Mouse (Mus musculus) kidney, postnatal 25 days (tissue): ENCODE data around the gene Nr5a1.

Experiments used
- DNase-seq, 2 experiments: peaks; one replicate each; pipeline ENCODE4 v3.0.0; 2021; ENCODE audit warnings: mixed read lengths in 2 of 2

Nr5a1 gene

GRCm38 (mm10) chr2:38714324-38714723, at the start of gene Nr5a1:
TSS of gene Nr5a1 (minus strand) at chr2:38714542.
- DNase-seq: no peak

DNA sequence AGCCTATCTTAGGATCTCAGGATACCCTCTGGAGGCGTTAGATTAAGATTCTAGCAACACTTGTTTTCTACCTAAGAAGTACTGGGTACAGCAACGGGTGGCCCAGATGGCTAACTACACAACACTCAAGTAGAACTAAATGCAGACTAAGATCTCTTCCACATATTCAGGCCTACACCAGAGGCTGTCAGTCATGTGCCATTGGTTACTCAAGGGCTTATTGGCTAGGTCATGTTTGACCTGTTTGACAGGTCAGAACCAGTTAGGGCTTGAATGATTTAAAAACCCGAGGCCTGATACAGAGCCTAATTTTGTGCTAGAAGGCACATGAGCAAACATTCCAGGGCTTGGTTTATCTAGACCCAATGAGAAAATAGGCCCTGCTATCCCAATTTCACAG, 25.5 kb upstream of the Nr5a1 start:
- no peak for DNase-seq

DNA sequence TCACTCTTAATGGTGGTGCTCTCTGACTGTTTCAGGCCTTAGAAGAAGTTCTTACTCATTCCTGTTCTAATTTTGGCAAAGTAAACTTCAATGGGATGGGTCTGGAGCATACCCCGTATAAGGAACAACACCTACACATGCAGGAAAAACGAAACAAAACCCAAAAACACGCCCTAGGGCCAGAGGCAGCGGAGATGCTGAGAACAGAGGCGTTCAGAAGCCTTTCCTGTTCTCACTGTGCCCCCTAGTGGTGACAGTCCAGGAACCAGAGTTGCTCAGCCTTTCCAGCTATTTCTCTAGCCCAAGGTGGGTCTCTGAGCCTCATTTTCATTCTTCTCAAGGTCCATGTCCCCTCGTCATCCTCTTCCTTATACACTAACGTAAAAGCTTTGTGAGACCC, 25.1 kb upstream of the Nr5a1 start:
- DNase-seq: peak; percentile 57 to 81

- DNase-seq: no peak
Observed at GRCm38 (mm10) chr2:38738601-38739301, 24.4 kb upstream of the Nr5a1 start.

DNA sequence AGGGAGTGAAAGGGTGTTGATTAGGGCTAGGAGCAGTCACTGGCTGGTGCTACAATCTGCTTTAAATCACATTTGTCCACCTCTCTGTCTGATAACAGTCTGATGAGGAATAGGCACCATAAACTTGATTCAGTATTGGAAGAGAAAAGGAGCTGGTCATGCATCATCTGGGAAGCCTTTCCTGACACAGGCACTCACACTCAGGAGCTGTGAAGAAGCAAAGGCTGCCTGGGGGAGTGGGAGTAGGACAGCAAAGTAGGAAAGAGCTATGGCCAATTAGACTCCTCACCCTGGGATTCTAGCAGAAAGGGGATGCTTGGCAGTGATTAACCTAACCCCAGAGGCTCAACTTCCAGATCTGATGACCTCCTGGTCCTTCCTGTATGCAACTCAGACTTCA, 21.4 kb upstream of the Nr5a1 start:
- DNase-seq: no peak

GRCm38 (mm10) chr2:38734721-38735120, 20.4 kb upstream of the Nr5a1 start:
- DNase-seq: no peak

DNA sequence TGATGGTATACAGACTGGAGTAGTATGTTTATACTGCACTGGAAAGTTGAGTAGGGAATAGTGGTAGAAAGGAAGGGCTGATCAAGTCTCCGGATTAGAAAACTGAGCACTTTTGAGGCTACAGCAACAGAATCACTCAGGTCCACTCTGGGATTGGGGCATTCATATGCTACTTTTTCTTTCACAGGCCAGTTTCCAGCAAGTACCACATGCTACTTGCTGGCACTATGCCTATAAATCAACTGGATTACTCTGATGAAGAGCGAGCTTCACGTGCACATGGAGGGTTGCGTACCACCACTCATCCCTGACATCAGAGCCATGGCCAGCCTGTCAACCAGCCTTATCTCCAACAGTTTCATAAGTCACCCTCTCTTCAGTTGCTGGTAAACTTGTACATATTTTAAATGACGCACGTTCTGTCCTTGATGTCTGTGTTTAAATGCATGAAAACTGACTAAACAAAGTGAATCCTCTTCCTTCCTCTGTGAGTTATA, 16.0 kb upstream of the Nr5a1 start:
- no peak for DNase-seq

DNA sequence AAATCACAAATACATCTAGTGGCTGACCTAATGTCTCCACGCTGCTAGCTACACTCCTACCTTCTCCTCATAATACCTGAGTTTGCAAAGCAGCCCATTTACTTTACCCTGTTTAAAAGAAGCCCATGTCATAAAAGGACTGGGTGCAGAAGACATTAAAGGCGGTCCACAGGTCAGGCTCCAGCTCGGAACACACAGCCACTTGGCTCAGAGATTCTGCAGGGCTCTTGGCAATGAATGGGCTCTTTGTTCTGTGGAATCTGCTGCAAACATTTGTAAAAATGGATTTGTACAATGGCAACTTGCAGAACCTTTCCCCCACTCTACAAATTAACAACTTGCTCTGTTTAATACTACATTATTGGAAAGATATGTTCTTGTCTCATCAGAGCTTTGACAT, 11.1 kb upstream of the Nr5a1 start:
- no peak for DNase-seq

- DNase-seq: no peak
Observed at GRCm38 (mm10) chr2:38723378-38723777, 9.0 kb upstream of the Nr5a1 start.

DNA sequence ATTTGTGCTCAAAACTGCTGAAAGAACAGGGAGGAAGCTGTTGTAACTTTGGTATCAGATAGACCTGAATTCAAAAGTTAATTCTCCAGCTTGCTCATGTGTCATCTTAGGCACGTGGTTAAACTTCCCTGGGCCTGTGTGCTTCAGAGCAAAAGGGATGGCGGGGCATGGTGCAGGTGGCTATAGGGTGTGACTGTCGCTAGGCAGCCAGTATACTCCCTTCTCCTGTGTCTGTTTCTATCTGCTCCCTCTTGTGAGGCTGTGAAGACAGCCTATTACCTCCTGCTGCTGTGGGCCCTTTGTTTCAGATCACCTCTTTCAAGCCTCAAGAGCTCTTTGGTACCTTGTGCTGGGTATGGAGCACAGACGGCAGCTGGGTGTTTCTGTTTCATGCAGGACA, 7.7 kb upstream of the Nr5a1 start:
- DNase-seq: no peak

- DNase-seq: no peak
Observed at GRCm38 (mm10) chr2:38720661-38721060, 6.3 kb upstream of the Nr5a1 start.

DNA sequence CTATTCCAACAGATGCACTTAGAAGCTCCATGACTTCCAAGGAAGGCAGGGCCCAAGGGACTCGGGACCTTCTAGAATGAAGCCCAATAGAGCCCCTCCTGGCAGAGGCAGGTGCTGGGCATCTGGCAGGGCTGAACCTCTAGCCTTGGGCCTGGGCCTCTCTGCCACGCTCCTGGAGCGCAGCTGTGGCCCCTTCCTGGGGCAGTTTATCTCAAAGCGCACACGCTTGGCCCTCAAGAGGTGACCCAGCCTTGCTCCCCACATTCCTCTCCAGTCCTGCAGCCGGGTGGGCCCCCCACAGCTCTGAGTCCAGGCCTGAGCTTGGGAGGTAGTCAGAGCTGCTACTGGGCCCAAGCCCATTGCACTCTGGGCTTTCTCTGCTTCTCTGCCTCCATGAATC, 5.0 kb upstream of the Nr5a1 start:
- no peak for DNase-seq

DNA sequence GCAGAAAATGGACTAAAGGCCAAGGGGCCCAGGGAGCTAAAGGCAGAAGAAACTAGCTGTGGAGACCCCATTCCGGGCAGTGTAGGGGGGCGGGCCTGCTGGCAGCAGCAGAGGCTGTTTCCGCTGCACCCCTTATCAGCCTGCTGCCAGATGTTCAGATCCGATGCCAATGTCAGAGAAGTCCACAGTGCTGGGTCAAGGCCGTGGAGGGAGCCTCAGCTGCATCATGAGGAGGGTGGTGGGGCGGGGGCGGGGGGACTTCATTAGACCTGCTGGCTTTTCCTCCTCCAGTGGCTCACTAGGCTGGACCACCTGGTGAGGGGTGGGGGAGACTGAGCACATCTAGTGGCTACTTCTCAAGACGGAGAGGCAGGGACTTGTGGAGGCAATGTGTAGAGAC, 4.3 kb upstream of the Nr5a1 start:
- DNase-seq: no peak

DNA sequence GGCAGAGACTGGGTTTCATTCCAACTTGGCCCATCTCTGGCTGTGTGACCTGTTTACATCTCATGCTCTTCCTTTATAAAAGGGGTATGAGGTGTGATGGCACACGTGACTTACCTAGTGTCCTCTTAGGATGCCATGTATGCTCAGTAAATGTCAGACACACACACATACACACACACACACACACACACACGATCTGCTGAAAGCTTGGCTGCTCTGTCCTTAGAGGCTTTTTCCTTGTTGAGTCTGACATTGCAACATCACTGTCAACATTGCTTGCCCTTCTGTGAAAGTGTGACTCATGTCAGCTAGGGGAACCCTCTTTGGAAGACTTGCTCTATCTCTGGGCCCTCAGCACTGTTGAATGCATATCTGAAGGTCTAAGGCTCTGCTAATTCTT, 3.1 kb upstream of the Nr5a1 start:
- DNase-seq: no peak

DNA sequence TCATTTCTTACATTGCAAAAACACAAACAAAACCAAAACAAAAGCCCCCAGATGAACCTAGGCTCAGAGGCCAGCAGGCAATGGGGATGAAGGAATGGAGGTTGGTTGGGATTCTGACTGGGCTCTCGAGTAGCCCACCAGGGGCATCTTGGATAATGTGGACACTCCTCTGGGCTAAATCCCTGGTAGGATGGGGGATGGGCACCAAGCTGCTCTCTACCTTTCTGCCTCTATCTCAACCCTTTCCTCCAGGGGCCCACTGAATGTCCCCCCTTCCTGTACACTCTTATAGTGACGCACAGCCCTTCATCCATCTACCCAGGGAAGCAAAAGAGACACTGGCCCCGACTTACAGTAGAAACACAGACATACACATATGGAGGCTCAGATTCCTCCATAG, 746 bp downstream of the Nr5a1 start:
- DNase-seq: no peak

DNA sequence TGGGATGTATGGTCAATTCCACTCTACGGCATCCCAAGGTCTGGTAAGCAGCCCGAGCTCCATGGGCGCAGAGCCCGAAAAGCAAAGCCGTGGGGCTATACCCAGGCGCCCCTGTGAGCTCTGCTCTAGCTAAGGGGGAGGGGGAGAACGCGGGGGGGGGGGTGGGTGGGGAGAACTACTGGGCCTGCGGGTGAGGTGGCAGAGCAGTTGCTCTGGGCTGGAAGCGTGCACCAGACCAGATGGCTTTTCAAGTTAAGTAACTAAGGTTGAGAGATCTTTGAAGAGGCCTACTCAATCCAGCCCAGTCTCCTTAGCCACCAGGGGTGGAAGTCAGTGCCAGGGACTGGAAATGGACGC, 1.6 kb downstream of the Nr5a1 start:
- no peak for DNase-seq

DNA sequence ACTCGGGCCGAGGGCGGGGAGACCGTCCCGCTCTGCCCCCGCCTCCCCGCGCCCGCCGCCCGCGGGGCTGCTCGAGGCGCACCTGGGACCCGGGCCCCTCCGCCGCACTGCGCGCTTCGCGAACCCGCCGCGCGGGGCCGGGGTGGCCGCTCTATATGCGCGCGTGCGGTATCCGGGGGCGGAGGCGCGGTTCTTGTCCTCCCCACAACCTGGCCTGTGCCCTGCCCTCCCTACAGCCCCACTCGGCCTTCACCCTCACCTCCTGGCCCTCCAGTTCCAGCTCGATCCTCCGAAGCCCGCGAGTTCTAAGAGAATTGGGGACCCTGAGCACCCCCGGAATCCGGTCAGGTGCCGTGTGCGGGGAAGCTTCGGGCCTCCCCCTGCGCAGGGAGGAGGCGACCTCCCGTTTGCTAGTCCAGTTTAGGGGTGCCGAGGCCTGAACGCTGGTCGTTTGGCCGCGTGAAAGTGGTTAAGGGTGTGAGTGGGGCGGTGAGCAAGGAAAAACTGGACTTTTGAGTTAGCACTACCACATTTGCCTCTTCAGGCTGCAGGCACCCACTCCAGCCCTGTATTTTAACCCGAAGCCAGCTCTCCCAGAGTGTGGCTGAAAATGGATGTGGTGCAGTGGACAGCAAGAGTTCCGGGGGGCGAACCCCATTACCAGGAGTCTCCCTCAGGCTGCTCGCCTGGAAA, 2.1 kb downstream of the Nr5a1 start:
- no peak for DNase-seq

- peak in 1 of 2 experiments; percentile 21 for DNase-seq
Observed at GRCm38 (mm10) chr2:38711421-38711861, 2.9 kb downstream of the Nr5a1 start.

DNA sequence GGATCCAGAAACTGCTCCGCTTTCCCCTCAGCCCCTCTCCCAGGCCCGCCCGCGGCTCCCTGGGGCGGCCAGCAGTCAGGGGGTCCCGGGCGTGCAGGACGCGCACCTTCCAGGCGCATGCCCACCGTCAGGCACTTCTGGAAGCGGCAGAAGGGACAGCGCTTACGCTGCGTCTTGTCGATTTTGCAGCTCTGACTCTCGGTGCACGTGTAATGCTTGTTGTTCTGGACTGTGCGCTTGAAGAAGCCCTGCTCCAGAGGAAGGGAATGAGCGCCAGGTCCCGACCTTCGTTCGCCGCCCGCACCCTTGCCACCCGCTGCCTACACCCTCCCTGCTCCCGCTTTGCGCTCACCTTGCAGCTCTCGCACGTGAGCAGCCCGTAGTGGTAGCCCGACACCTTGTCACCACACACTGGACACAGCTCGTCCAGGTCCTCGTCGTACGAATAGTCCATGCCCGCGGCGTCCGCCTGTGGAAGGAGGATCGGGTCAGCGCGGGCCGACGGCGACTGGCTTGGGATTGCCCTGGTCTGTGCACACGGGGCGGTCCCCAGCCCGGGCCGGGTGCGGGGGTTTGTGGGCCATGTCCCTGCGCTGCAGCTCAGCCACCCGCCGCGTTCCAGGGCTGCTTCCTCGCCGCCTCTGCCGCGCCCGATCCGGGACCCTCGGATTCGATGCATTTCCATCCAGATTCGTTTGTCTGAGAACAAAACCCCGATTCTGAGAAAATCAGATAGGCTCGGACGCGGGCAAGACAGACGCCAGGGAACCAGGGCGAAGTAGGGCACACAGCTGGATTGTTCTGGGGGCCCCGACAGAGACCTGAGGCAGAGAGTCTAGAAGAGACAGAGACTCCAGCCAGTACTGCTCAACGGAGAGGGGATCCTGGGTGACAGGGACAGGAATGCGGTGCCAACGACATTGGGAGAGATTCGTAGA, 3.8 kb downstream of the Nr5a1 start:
- peak; percentile 20 to 64 for DNase-seq

DNA sequence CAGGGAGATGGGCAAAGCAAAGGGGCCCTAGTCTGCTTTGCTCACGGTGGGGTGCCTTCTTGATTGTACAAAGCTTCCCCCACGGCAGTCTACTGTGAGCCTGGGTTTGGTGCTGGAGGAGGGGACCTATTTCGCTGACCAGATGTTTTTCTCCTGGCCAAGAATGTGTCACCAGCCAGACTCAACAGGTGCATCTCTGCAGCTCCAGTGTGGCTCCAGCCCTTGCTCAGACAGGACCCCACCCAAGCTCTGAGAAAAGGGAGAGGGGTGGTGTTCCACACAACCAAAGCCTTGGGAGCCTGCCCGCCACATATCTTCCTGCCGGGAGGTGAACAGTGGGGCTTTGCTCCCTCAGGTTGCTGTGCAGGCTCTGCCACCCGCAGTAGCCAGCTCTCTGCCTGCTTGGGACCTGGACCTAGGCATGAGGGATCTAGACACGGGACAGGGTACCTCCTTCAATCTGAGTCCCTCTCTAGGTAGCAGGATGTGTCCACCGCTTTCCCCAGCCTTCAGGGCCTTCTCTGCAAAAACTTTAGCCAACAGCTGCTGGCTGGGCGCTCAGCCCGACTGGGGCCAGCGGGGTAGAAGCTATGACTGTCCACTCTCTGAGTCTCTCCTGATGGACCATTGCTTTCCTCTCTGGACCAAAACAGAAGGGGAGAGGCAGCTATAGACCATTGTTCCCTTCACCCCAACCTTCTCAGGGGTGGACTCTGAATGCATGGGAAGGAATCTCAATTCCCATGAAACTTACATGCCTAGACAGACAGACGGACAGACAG, 5.2 kb downstream of the Nr5a1 start:
- DNase-seq: no peak

DNA sequence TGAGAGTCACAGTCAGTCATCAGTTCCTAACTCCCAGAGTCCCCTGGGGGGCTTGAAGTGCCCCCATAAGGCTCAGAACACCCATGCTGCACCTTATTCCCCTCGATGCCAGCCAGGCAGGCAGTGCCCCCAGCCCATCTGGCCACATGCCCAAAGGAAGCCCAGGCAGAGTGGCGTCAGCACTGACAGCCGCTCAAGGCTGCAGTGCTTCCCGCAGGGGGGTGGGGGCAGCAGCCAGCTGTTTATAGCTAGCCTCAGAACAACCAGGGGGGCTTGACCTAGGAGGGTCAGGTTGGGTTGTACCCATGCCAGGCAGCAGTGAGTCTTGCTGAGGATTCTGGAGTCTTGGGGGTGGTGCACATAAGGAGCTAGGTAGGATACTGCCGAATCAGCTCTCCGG, 7.7 kb downstream of the Nr5a1 start:
- no peak for DNase-seq

DNA sequence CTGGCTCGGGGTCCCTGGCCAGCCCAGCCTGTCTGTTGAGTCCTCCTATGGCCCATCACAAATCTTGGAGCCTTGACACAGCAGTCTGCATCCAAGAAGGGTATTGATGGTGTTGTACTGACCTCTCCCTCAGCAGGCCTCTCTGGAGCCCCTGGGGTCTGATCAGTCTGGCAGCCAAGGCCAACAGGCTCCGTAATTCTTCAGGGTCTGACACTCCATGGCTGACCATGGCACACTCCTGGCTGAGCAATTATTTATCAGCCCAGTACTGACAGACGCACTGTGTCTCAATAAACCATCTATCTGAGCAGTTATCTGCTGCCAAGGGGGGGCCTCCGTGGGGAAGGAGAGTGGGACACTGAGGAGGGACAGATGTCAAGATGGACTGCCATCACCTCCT, 9.3 kb downstream of the Nr5a1 start:
- DNase-seq: no peak

DNA sequence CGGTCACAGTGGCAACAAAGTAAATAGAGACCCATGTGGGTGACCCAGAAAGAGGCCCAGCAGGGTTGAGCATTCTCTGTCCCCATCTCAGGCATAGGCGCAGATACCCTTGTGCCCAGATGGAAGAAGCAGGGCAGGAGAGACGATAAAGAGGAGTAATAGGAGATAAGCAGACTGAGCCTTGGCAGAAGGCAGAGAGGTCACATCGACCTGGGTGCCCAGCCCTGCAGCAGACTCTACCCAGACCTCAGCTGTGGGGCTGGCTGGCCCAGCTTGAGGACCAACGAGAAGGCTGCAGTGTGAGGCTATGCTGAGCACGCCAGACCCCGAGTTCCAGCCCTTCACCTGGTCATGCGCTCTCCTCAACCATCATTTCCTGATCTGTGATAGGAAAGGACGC, 10.0 kb downstream of the Nr5a1 start:
- DNase-seq: no peak
